Mouse (Mus musculus) heart, embryonic 10.5 days (tissue): ENCODE data around the gene Plscr2. TPM values are rescaled to one million over a fixed set of nuclear protein-coding genes. Genes with fewer than 3 reads are reported as not detected.
"Not testable (repeated sequence)": the region's sequence is repeated elsewhere in the genome, so short reads cannot be mapped to it uniquely, and the experiment has no call there.

Experiments
- DNase-seq: peaks from one replicate; pipeline ENCODE4 v3.0.0-alpha.2; 2017; ENCODE audit warnings: low spot score
- H3K27ac ChIP-seq: fragments of 300-500 bp; sonication (generic); 2 replicates; pipeline ENCODE4 v1.5.1; 2016; ENCODE audit warnings: mild to moderate bottlenecking
- H3K27me3 ChIP-seq: fragments of 300-500 bp; sonication (generic); 2 replicates; pipeline ENCODE4 v1.6.1; 2016; ENCODE audit warnings: mild to moderate bottlenecking; ENCODE audit not compliant: poor library complexity, insufficient read depth, severe bottlenecking
- H3K36me3 ChIP-seq: fragments of 300-500 bp; sonication (generic); 2 replicates; pipeline ENCODE4 v1.6.1; 2016; ENCODE audit warnings: mild to moderate bottlenecking, moderate library complexity
- H3K4me1 ChIP-seq: fragments of 300-500 bp; sonication (generic); 2 replicates; pipeline ENCODE4 v1.6.1; 2016; ENCODE audit warnings: mild to moderate bottlenecking
- H3K4me3 ChIP-seq: fragments of 300-500 bp; sonication (generic); 2 replicates; pipeline ENCODE4 v1.5.1; 2016; ENCODE audit warnings: mild to moderate bottlenecking, moderate library complexity
- H3K9me3 ChIP-seq: fragments of 300-500 bp; sonication (generic); 2 replicates; pipeline ENCODE4 v1.6.1; 2016; ENCODE audit warnings: mild to moderate bottlenecking, moderate library complexity
- WGBS: fragments of 180-500 bp; shearing (Covaris S2); methylation state at CpG from one replicate; pipeline ENCODE4 v1.1.7; 2016; 5-methylcytosine and 5-hydroxymethylcytosine counted together
- polyA plus RNA-seq: library from polyadenylated mRNA; unstranded; fragments of >200 nt; fragmentation: Nextera tagmentation; extraction: Ambion mirVana; gene quantifications from 2 replicates; pipeline ENCODE4 v1.2.1, GENCODE M21; 2016

Gene Plscr2
- polyA plus RNA-seq, 1 experiment from 2014 or later = 0.85 TPM

DNA sequence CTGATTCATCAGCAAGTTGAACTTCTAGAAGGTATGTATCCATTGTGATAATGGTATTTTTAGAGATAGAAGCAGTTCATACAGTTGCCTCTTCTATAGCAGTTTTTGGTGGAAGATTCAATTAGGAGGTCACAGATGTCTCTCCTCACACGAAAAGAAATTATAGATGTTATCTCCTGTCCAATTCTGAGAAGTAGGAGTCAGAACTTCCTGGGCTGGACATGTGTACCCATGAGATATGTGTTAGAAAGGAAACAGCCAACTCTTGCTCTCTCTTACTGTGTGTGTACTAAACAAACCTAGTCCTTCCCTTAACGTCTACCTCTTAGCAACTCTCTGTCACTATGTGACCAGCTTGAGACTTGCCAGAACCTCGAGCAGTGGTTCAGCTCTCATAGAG is 14.3 kb downstream of the Plscr2 start:
- H3K4me1 ChIP-seq = no peaks in the 10 kb centered on the region
- H3K27me3 ChIP-seq = no peaks in the 10 kb centered on the region
- 50% methylated on average over 3 of the region's 3 CpGs for WGBS
- H3K4me3 ChIP-seq = no peak overlapping the region
- no peaks in the 10 kb centered on the region for H3K9me3 ChIP-seq
- H3K27ac ChIP-seq = no peak overlapping the region
- no peaks in the 10 kb centered on the region for H3K36me3 ChIP-seq
- DNase-seq = no peak

DNA sequence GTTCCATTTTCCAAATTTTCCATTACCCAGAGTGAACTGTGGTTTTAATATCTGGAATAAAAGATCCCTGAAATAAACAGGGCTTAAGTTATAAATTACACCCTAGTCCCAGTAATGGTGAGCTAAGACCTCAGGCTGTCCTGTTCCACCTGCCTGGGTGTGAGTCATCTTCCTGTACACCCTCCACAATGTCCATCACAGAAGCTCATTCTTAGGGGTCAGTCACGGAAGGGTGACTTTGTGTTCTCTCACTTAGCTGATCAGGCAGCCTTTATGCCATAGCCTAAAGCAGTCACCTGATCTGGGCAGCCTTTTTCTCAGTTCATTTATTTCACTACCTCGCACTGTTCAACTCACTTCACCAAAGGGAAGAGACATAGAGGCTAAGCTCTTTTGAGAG is 16.8 kb downstream of the Plscr2 start:
- Histone ChIP-seq H3K27me3 (no peaks in the 10 kb centered on the region), H3K36me3 (no peaks in the 10 kb centered on the region), H3K9me3 (no peaks in the 10 kb centered on the region), H3K4me3 (no peak overlapping the region), H3K27ac (no peak overlapping the region), H3K4me1 (no peaks in the 10 kb centered on the region)
- no peak for DNase-seq
- 79% methylated on average over 2 of the region's 2 CpGs for WGBS

DNA sequence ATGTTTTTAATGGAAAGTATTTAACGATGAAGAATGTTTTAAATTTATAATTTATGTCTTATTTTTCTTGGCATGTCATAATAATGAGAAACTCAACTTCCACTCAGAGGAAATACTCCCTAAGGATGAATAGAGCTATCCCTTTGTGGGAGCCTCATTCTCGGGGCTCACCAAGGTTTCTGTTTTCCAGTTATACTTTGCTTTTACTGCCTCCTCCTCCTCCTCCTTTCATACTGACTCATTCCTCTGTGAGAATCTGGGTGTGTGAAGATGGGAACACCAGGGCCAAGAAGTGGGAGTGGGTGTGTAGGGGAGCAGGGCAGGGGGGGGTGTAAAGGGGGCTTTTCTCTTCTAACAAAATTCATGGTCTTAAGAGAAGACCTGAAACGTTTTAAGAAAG is 17.5 kb downstream of the Plscr2 start:
- no peaks in the 10 kb centered on the region for H3K9me3 ChIP-seq
- H3K27ac ChIP-seq = no peak overlapping the region
- 67% methylated on average over 3 of the region's 3 CpGs for WGBS
- no peaks in the 10 kb centered on the region for H3K36me3 ChIP-seq
- DNase-seq = no peak
- no peaks in the 10 kb centered on the region for H3K27me3 ChIP-seq
- no peaks in the 10 kb centered on the region for H3K4me1 ChIP-seq
- no peak overlapping the region for H3K4me3 ChIP-seq

DNA sequence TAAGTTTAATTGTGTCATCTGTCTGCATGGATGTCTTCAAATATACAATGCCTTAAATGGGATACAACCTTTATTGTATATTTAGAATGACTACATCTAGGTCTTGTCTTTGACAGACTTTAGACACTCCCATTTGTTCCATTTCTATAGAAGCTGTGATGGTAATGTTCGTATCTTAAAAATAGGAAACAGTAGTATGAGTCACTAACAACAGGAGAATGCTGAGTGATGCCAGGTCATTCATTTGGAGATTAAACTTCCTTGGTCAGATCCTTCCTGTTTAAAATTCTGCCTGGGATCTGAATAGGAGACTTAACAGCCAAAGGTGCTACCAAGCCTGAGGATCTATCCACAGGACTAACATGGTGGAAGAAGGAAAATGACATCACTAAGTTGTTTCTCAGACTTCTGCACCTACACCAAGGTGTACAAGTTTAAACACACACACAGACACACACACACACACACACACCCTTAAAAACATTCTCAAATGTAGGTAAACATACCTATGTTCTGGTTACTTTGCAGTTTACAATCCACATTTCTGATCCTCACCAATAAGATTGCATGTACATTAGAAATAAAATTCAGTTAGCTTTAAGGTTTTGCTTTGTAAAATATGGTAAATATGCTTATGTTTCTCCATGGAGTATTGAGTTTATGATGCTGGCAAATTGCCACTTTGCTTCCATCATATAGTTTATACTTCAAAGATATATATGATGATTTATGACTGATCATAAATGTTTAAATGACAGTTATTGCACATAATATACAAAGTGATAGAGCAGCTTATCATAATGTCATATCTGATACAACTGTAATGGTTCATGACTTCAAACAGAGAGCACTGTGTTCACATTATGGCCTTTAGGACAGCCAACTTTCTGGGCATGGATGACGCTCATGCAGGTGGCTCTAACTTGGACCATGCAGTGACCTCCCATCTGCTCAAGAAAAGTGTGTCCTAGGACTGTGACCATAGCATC is 18.5 kb downstream of the Plscr2 start:
- no peak overlapping the region for H3K4me3 ChIP-seq
- no peak for DNase-seq
- H3K4me1 ChIP-seq = no peaks in the 10 kb centered on the region
- no peak overlapping the region for H3K27ac ChIP-seq
- H3K27me3 ChIP-seq = no peaks in the 10 kb centered on the region
- no peaks in the 10 kb centered on the region for H3K9me3 ChIP-seq
- H3K36me3 ChIP-seq = no peaks in the 10 kb centered on the region
- 80% methylated on average over 2 of the region's 2 CpGs for WGBS

DNA sequence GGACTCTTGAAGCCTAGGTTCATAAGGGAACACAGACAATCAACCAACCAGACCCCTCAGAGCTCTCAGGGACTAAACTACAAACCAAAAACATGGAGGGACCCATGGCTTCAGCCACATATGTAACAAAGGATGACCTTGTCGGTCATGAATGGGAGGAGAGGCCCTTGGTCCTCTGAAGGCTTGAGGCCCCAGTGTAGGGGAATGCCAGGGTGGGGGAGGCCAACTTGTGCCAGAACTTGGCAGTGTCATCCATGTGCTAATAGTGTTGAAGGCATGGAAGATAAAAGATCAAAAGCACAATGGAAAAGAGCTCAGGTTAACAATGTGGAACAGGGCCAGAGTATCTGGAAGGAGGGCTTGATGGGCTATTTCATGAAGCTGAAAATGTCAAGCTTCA is 22.9 kb downstream of the Plscr2 start:
- Histone ChIP-seq H3K27me3 (no peaks in the 10 kb centered on the region), H3K4me1 (no peaks in the 10 kb centered on the region), H3K4me3 (no peak overlapping the region), H3K27ac (no peak overlapping the region), H3K36me3 (no peaks in the 10 kb centered on the region), H3K9me3 (no peaks in the 10 kb centered on the region)
- no peak for DNase-seq
- WGBS = 67% methylated on average over 1 of the region's 1 CpGs

DNA sequence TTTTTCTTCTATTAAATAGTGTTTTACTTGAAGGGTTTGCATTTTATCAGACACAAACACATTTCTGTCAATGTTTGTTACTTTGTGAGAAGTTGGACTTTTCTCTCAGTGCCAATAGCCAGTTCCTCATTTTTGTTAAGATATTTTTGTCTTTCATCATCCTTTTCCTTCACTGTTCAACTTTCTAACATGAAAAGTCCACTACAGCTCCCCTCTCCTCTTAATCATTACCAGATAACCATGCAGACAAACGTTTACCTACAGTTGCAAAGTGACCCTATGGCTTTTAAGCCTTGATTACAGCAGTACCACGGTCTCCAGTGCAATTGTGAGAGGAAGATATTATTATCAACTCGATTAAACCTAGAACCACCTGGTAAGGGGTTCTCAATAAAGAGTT is 25.8 kb downstream of the Plscr2 start:
- Histone ChIP-seq H3K27me3 (no peaks in the 10 kb centered on the region), H3K4me1 (no peaks in the 10 kb centered on the region), H3K4me3 (no peak overlapping the region), H3K36me3 (no peaks in the 10 kb centered on the region), H3K27ac (no peak overlapping the region), H3K9me3 (no peaks in the 10 kb centered on the region)
- 60% methylated on average over 3 of the region's 3 CpGs for WGBS
- DNase-seq = no peak

DNA sequence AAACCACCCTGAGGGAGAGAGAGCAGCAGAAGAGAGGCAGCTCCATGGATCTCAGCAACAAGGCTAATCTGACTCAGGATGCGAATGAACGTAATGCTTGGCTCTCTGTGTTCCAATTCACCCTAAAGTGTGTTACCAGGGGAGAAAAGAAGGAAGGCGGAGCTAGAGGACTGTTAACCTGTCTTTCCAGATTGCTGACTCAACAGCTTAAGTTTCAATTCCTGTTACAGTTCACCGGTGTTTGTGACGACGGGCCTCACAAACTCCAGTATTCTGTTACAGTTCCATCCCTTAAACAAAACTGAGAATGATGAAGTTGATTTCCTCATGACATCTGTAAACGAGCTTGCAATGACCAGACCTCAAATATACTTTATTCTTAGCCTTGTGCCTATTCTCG is 29.7 kb downstream of the Plscr2 start:
- Histone ChIP-seq H3K36me3 (no peaks in the 10 kb centered on the region), H3K9me3 (no peaks in the 10 kb centered on the region), H3K4me1 (no peaks in the 10 kb centered on the region), H3K27me3 (no peaks in the 10 kb centered on the region), H3K4me3 (no peak overlapping the region), H3K27ac (no peak overlapping the region)
- WGBS = 76% methylated on average over 8 of the region's 8 CpGs
- DNase-seq = no peak

DNA sequence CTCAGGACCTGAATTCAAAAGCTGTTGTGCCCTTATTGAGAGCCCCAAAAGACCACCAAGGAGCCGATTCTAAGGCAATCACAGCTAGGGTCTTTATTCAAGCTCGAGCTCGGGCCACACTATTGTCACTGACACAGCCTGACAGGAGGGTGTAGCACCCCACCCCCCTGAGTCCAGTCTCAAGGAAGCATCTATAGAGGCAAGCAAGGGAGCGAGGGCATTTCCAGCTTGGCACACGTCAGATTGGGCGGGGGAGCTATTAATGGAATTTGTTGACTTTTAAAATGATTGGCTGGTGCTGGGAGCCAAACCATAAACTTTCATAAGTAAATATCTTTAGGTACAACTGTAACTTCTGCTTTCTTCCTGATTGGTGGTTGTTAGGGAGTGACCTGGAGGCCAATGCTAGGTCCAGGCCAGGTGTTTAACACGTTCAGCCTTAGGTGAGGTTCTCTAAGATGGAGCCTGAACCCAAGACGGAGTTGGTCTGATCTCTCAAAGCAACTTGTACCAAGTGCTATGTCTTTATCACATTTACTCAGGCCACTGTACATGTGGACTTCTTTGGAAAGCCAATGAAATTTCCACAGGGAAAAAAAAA is 30.3 kb downstream of the Plscr2 start:
- 86% methylated on average over 8 of the region's 8 CpGs for WGBS
- H3K36me3 ChIP-seq = no peaks in the 10 kb centered on the region
- H3K27ac ChIP-seq = no peak overlapping the region
- DNase-seq = no peak
- H3K27me3 ChIP-seq = no peaks in the 10 kb centered on the region
- H3K9me3 ChIP-seq = no peaks in the 10 kb centered on the region
- H3K4me3 ChIP-seq = no peak overlapping the region
- H3K4me1 ChIP-seq = no peaks in the 10 kb centered on the region

DNA sequence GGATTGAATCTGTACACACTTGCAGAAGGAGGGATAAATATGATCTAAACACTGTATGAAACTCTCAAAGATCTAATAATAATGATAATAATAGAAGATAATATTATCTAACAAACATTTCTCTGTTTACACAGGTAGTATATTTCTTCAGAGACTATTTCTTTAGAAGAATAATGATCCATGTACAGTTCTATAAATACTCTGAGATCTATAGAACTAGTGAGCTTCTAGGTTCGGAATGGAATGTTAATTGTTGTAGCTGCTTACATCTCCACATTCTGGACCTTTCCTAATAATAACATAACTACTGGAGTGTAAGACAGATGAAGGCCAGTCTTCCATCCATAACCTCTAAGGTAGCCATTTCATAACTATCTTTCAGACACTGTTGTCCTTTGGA is 33.7 kb downstream of the Plscr2 start, which contains the start of gene 1700057G04Rik:
1700057G04Rik (plus strand) TSS at position 301 of the 400 bp plus-strand sequence.
- 73% methylated on average over 1 of the region's 1 CpGs for WGBS
- Histone ChIP-seq H3K27me3 (no peaks in the 10 kb centered on the region), H3K36me3 (no peaks in the 10 kb centered on the region), H3K4me3 (no peak within 1 kb of the TSS), H3K27ac (no peak within 1 kb of the TSS), H3K9me3 (no peaks in the 10 kb centered on the region), H3K4me1 (no peaks in the 10 kb centered on the region)
- no peak for DNase-seq

DNA sequence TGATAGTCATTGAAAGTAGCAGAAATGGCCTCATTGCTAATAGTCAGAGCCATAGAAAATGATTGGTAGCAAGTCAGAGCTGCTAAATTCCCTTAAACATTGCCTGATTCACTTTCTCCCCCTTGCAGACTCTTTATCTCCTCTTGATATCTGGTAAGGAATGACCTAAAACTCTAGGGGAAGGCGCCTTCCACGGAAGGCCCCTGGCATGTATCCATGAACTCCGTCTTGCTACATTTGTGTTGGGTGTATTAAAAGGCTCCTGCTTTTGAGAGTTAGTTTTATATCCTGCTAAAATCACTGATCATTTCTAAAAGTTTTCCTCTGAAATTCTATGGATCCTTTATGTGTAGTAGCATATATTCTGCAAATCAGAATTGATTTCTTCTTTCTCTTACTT is 41.4 kb downstream of the Plscr2 start:
- H3K4me3 ChIP-seq = no peak overlapping the region
- WGBS = 81% methylated on average over 3 of the region's 3 CpGs

DNA sequence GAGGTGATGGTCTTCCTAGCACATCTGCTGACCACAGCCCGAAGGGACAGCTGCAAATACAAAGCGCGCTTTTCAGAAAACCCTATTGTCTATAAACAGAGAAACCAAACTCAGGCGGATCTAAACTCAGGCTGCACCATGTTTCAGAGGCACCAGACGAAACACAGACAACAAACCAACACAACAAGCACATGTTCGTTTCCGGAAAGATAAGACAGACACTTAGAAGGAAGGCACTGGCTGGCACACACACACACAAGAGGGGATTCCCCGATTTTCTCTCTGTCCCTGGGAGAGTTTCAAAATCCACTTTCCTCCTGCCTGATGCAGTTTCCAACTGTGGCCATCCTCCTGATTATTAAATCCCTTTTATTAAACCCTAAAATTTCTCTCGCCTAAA is 50.5 kb downstream of the Plscr2 start:
- H3K9me3 ChIP-seq, H3K27ac ChIP-seq, H3K4me3 ChIP-seq, H3K4me1 ChIP-seq, H3K27me3 ChIP-seq, DNase-seq, H3K36me3 ChIP-seq: not testable (repeated sequence)
- WGBS = 57% methylated on average over 9 of the region's 9 CpGs

More for the DNA sequence above, 41.4 kb downstream of the Plscr2 start:
- Histone ChIP-seq H3K4me1 (no peaks in the 10 kb centered on the region), H3K27me3 (no peaks in the 10 kb centered on the region), H3K27ac (no peak overlapping the region), H3K9me3 (no peaks in the 10 kb centered on the region), H3K36me3 (no peaks in the 10 kb centered on the region)
- no peak for DNase-seq

DNA sequence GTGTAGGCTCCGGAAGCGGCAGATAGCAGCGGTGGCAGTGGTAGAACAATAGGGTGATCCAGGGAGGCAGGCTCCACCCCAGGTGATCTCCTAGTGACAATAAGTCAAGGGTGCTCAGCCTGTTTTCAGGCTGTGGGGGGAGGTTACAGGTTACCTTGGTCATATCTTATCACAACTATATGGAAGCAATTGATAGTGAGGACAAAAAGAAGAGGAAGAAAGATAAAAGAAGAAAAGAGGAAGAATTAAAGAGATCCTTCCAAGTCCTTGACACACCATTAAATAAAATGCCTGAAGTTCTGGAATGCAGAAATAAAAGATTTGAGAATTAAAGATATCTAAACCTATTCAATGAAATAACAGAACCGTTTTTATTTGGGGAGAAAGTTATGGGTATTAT is 51.4 kb downstream of the Plscr2 start:
- H3K9me3 ChIP-seq = no peaks in the 10 kb centered on the region
- H3K27ac ChIP-seq = no peak overlapping the region
- WGBS = 77% methylated on average over 4 of the region's 4 CpGs
- no peaks in the 10 kb centered on the region for H3K4me1 ChIP-seq
- no peaks in the 10 kb centered on the region for H3K36me3 ChIP-seq
- H3K4me3 ChIP-seq = no peak overlapping the region
- DNase-seq = no peak
- no peaks in the 10 kb centered on the region for H3K27me3 ChIP-seq

DNA sequence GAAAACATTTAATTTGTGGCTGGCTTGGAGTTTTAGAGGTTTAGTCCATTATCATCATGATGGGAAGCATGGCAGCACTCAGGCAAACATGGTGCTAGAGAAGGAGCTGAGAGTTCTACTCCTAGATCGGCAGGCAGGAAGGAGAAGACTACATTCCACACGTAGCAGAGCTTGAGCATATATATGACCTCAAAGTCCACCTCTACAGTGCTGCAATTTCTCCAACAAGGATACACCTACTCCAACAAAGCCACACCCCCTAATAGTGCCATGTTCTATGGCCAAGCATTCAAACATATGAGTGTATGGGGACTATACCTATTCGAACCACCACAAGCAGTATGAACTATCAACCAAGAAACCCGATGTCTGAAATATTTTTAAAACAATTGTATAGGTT is 56.0 kb downstream of the Plscr2 start:
- no peaks in the 10 kb centered on the region for H3K27me3 ChIP-seq
- no peak for DNase-seq
- no peak overlapping the region for H3K27ac ChIP-seq
- H3K9me3 ChIP-seq = no peaks in the 10 kb centered on the region
- H3K4me1 ChIP-seq = no peaks in the 10 kb centered on the region
- H3K36me3 ChIP-seq = no peaks in the 10 kb centered on the region
- 73% methylated on average over 4 of the region's 4 CpGs for WGBS
- no peak overlapping the region for H3K4me3 ChIP-seq
